Mouse (Mus musculus) myocyte (in vitro differentiated cells): ENCODE measurements around the gene Wdr38. TPM values are rescaled to one million over a fixed set of nuclear protein-coding genes. Genes with fewer than 3 reads are reported as not detected.

ENCODE experiments used
- H3K27me3 ChIP-seq: one replicate; pipeline ENCODE4 v1.6.1; 2011; ENCODE audit not compliant: control insufficient read depth, insufficient read depth, insufficient read length
- H3K36me3 ChIP-seq: one replicate; pipeline ENCODE4 v1.6.1; 2011; ENCODE audit not compliant: control insufficient read depth, insufficient read depth
- H3K4me2 ChIP-seq: one replicate; pipeline ENCODE4 v1.6.1; 2011; ENCODE audit warnings: low read depth, control low read depth
- H3K4me3 ChIP-seq: one replicate; pipeline ENCODE4 v1.5.1; 2011; ENCODE audit warnings: mild to moderate bottlenecking, control low read depth, moderate library complexity
- H3K79me2 ChIP-seq: one replicate; pipeline ENCODE4 v1.6.1; 2011; ENCODE audit not compliant: control insufficient read depth, insufficient read depth
- H3ac ChIP-seq: one replicate; pipeline ENCODE4 v1.6.1; 2011; ENCODE audit not compliant: control insufficient read depth, insufficient read length
- CEBPB ChIP-seq: IDR thresholded peaks from 2 replicates; pipeline ENCODE4 v1.6.1; 2011; ENCODE audit warnings: mild to moderate bottlenecking, moderate library complexity; ENCODE audit not compliant: poor library complexity, insufficient read depth, severe bottlenecking
- E2F4 ChIP-seq: IDR thresholded peaks from one replicate; pipeline ENCODE4 v1.6.1; 2011; ENCODE audit warnings: mild to moderate bottlenecking, control low read depth, moderate library complexity; ENCODE audit not compliant: insufficient read depth
- MAX ChIP-seq: IDR thresholded peaks from one replicate; pipeline ENCODE4 v1.6.1; 2011; ENCODE audit warnings: low read depth, mild to moderate bottlenecking, control low read depth
- MYOD1 ChIP-seq, 3 experiments: IDR thresholded peaks; one replicate each; pipeline ENCODE4 v1.6.1; 2011; ENCODE audit warnings: control low read depth in 2 of 3, low read depth in 2 of 3, mild to moderate bottlenecking in 2 of 3, moderate library complexity in 1 of 3; ENCODE audit not compliant: insufficient read length in 2 of 3, control insufficient read depth in 1 of 3
- MYOG ChIP-seq, 3 experiments: IDR thresholded peaks; one replicate each; pipeline ENCODE4 v1.6.1; 2011; ENCODE audit warnings: control low read depth in 2 of 3, low read depth in 2 of 3, mild to moderate bottlenecking in 2 of 3; ENCODE audit not compliant: insufficient read length in 2 of 3, control insufficient read depth in 1 of 3, insufficient read depth in 1 of 3
- POLR2A ChIP-seq: IDR thresholded peaks from one replicate; pipeline ENCODE4 v1.6.1; 2011; ENCODE audit warnings: low read depth, mild to moderate bottlenecking, control low read depth, moderate library complexity; ENCODE audit not compliant: insufficient read length
- POLR2AphosphoS2 ChIP-seq: IDR thresholded peaks from one replicate; pipeline ENCODE4 v1.6.1; 2011; ENCODE audit warnings: low read depth, control low read depth; ENCODE audit not compliant: insufficient read length
- REST ChIP-seq: IDR thresholded peaks from one replicate; pipeline ENCODE4 v1.6.1; 2011; ENCODE audit warnings: mild to moderate bottlenecking, control low read depth, moderate library complexity; ENCODE audit not compliant: insufficient read depth, insufficient read length
- SRF ChIP-seq: IDR thresholded peaks from one replicate; pipeline ENCODE4 v1.6.1; 2011; ENCODE audit warnings: low read depth; ENCODE audit not compliant: control insufficient read depth, insufficient read length
- TCF12 ChIP-seq: IDR thresholded peaks from one replicate; pipeline ENCODE4 v1.6.1; 2011; ENCODE audit warnings: mild to moderate bottlenecking, control low read depth; ENCODE audit not compliant: poor library complexity, insufficient read depth, severe bottlenecking
- TCF3 ChIP-seq: IDR thresholded peaks from one replicate; pipeline ENCODE4 v1.6.1; 2011; ENCODE audit warnings: low read depth, control low read depth; ENCODE audit not compliant: insufficient read length
- USF1 ChIP-seq: IDR thresholded peaks from one replicate; pipeline ENCODE4 v1.6.1; 2011; ENCODE audit warnings: low read depth, mild to moderate bottlenecking, control low read depth, moderate library complexity
- polyA plus RNA-seq: library from polyadenylated mRNA; unstranded; fragments of >200 nt; fragmentation: generic; extraction: Trizol; gene quantifications from one replicate; pipeline ENCODE4 v1.2.1, GENCODE M21; 2012; ENCODE audit warnings: missing spikeins

Wdr38 gene
- polyA plus RNA-seq, 1 experiment = 0.66 TPM

GRCm38 (mm10) chr2:39011971-39012370 lies 14.7 kb downstream of the Wdr38 start:
- H3K36me3 ChIP-seq = peaks cover 47% of the 10 kb centered on the region
- no peak overlapping the region for H3K4me3 ChIP-seq
- TF ChIP-seq POLR2AphosphoS2 = peak; percentile 25
- TF ChIP-seq TCF3 = no peak
- peak overlapping the region; percentile 55 for H3K4me2 ChIP-seq
- no peaks in the 10 kb centered on the region for H3K27me3 ChIP-seq
- H3K79me2 ChIP-seq = peaks cover 53% of the 10 kb centered on the region
- H3ac ChIP-seq = no peak overlapping the region

GRCm38 (mm10) chr2:39012768-39013279 lies 15.5 kb downstream of the Wdr38 start:
- no peak for TF ChIP-seq POLR2A
- no peak for TF ChIP-seq MYOG (IDR thresholded peaks at IDR 0.05; ENCODE audit: control insufficient read depth in 1 of 3, insufficient read depth in 1 of 3, insufficient read length in 2 of 3, low read depth in 2 of 3)
- no peak for TF ChIP-seq USF1
- no peak for TF ChIP-seq SRF
- TF ChIP-seq E2F4 = no peak
- no peak for TF ChIP-seq TCF12
- TF ChIP-seq MYOD1 (IDR thresholded peaks at IDR 0.05; ENCODE audit: control insufficient read depth in 1 of 3, insufficient read length in 2 of 3, low read depth in 2 of 3) = no peak
- no peak for TF ChIP-seq REST
- TF ChIP-seq POLR2AphosphoS2 = no peak
- TF ChIP-seq CEBPB = no peak
- no peak for TF ChIP-seq MAX
- TF ChIP-seq TCF3 = no peak
- Histone ChIP-seq H3K79me2 (peaks cover 49% of the 10 kb centered on the region), H3K4me2 (no peak overlapping the region), H3ac (no peak overlapping the region), H3K4me3 (no peak overlapping the region), H3K27me3 (no peaks in the 10 kb centered on the region), H3K36me3 (peaks cover 47% of the 10 kb centered on the region)

DNA sequence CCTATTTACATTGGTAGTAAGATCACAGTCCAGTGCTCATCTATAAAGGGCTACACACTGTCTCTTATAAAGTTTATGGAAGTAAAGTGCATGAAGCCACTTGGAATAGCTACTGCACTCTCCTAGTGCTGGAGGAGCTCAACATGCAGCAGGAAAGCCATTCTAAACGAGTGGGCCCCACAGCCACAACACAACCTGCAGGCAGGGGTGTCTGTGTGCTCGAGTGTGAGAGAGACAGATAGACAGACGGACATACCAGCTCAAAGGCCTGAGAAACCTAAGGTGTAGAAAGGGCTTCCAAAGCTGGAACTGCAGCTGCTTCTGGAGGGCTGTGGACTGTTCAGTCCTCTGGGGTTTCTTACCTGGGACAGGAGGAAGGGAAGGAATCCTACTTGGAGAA lies 19.3 kb downstream of the Wdr38 start:
- peaks cover 17% of the 10 kb centered on the region for H3K79me2 ChIP-seq
- no peak for TF ChIP-seq TCF3
- peak; percentile 57 for TF ChIP-seq POLR2AphosphoS2
- no peak for TF ChIP-seq E2F4
- no peaks in the 10 kb centered on the region for H3K27me3 ChIP-seq
- H3K4me3 ChIP-seq = no peak overlapping the region
- no peak overlapping the region for H3ac ChIP-seq
- peaks cover 62% of the 10 kb centered on the region for H3K36me3 ChIP-seq
- no peak overlapping the region for H3K4me2 ChIP-seq

DNA sequence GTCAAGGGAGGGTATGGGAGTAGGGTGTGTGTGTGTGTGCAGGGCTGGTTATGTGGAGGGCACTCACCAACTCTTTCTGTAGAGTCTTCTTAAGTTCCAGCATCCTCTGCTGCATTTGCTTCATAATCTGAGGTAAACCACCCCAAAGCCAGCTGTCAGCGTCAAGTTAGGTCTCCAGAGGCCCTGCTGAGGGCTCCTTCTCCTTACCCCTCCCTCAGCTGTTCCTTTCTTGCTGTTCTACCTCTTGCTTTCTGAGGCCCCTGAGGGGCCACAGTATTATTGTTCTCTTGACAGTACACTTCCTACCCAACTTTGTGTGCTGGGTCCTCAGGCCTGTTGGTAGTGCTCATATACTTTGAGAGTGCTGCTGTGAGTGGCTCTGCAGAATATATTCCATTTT lies 22.7 kb downstream of the Wdr38 start:
- no peak overlapping the region for H3K4me2 ChIP-seq
- TF ChIP-seq POLR2AphosphoS2 (no peak), TCF12 (no peak), SRF (no peak), POLR2A (no peak), MYOG (IDR thresholded peaks at IDR 0.05; ENCODE audit: control insufficient read depth in 1 of 3, insufficient read depth in 1 of 3, insufficient read length in 2 of 3, low read depth in 2 of 3) (no peak), CEBPB (no peak)
- peaks cover 55% of the 10 kb centered on the region for H3K36me3 ChIP-seq
- H3K79me2 ChIP-seq = no peaks in the 10 kb centered on the region
- no peaks in the 10 kb centered on the region for H3K27me3 ChIP-seq
- no peak overlapping the region for H3ac ChIP-seq
- no peak overlapping the region for H3K4me3 ChIP-seq

DNA sequence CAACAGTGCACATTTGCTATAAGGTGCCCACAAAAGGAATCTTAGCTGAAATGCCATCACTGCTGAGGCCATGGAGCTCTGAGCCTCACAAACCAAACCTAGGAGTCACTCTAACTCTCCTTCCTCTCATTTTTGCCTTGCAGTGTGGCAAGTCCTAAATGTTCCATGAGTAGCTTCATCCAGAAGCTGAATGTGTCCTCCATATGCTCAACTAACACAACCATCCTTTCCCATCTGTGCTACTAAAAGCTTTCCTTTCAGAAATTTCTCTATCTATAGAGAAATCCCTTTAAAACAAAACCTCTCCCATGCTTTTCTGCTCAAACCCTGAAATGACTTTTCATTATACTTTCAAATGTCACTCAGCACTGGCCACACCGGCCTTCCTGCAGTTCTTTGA lies 34.3 kb downstream of the Wdr38 start:
- Histone ChIP-seq H3K4me3 (no peak overlapping the region), H3K79me2 (no peaks in the 10 kb centered on the region), H3K27me3 (no peaks in the 10 kb centered on the region), H3ac (no peak overlapping the region), H3K36me3 (peaks cover 42% of the 10 kb centered on the region), H3K4me2 (no peak overlapping the region)
- TF ChIP-seq TCF12 (no peak), CEBPB (no peak), SRF (no peak), TCF3 (no peak), POLR2A (no peak), REST (no peak), MYOG (IDR thresholded peaks at IDR 0.05; ENCODE audit: control insufficient read depth in 1 of 3, insufficient read depth in 1 of 3, insufficient read length in 2 of 3, low read depth in 2 of 3) (no peak), E2F4 (no peak), MAX (no peak), POLR2AphosphoS2 (no peak), MYOD1 (IDR thresholded peaks at IDR 0.05; ENCODE audit: control insufficient read depth in 1 of 3, insufficient read length in 2 of 3, low read depth in 2 of 3) (no peak)
